Mouse (Mus musculus): ENCODE measurements around the gene Zfp367.

Gene Zfp367

DNA sequence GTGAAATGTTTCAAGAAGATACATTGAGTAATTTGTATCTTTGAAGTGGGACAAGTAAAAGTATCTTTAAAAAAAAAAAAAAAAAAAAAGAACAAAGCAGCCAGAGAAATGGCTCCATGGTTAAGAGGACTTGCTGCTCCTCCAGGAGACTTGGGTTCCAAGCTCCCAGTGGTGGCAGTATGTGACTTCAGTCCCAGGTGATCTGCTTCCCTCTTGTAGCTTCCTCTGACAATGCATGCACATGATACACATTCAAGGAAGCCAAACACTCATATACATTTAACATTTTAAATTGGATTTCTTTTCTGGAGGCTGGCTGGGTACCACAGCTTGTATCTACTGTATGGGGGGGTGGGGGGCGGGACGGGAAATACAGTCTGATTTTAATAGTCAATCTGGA lies 1.6 kb upstream of the Zfp367 start:
- no peak for DNase-seq (ENCODE audit: low read depth, low spot score)

GRCm38 (mm10) chr13:64153751-64154267 lies 807 bp upstream of the Zfp367 start:
- DNase-seq (ENCODE audit: low read depth, low spot score): no peak

DNA sequence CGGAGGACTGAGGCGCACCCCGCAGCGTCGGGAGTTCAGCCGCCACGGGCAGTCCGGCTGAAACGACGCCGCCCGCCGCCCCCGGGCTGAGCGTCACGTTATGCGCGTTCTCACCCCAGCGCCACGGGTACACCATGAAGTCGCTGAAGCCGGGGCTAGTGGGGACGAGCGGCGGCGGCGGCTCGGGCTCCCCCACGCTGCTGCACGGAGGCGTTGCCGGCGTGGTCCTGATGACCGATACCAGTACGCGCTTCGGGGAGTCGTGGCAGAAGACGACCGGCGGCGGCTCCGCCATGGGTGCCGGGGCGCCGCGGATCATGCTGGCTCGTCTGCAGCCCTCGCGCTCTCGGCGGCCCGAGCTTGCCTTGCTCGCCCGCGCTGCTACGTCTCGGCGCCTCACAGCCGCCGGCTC lies 325 bp downstream of the Zfp367 start:
- no peak for DNase-seq (ENCODE audit: low read depth, low spot score)

DNA sequence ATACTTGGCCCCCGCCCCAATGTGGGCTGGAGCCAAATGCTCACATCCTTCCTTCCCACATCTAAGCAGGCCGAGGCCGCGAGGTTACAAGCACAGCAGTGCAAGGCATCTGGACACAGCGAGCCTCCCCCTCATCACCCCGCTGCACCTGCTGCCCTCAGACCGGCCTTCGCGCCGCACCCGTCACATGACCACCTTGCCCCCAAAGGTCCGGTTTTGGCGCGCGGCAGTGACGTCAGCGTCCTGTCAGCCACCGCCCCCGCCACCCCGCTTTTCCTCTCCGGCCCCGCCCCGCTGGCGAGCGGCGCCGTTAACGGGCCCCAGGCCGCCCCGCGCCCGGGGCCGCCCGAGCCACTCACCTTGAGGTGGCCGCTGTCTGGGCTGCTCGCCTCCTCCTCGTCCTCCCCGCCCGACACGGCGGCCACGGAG lies 747 bp downstream of the Zfp367 start:
- peak; percentile 67 for DNase-seq (ENCODE audit: low read depth, low spot score)

DNA sequence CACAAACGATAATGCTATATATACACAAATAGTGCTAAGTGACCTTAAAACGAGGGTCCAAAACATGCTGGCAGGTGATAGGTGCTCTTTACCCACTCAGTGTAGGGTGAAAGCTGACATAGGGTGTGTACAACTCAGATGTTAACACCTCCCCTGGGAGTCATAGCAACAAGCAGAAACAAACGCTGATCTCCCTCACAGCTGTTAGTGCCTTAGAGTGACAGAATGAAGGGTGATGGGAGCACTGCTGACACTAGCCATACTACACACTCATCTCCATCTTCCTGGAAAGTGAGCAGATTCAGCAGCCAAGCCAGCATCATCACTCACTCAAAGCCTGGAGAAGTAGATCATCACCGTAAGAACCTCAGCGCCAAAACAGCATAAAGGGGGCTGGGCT lies 2.9 kb downstream of the Zfp367 start:
- DNase-seq (ENCODE audit: low read depth, low spot score): no peak

DNA sequence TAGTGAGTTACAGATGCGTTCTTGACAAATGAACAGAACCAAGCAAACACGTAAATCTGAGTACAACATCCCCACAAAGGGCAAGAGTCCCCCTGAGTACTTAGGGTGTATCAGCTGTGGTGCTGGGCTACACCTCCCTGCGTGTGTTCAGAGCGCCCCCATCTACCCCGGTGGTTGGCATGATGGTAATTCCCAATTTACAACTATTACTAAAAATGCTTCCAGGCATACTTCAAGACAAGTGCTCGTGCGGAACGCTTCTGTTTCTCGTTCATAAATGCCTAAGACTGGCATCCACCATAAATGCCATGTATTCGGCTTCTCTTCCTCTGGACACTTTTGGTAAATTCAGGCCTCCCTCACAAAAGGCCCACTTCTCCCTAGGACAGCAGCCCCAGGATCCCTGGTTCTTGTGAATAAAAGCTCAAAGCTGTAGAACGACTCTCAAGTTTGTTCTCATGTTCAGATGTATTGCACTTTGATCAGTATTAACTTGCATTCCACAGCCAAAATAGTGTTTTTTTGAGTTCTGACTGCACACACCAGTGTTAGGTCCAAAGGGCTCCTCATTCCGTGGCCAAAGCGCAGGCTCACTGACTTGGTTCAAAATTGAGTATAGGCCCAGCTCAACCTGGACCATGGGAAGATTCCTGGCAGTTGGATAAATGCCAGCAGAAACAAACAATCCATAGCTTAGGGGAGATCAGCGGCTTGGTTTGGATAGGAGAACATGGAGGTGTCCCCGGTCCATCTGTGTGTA lies 23.2 kb downstream of the Zfp367 start:
- DNase-seq (ENCODE audit: low read depth, low spot score): no peak

DNA sequence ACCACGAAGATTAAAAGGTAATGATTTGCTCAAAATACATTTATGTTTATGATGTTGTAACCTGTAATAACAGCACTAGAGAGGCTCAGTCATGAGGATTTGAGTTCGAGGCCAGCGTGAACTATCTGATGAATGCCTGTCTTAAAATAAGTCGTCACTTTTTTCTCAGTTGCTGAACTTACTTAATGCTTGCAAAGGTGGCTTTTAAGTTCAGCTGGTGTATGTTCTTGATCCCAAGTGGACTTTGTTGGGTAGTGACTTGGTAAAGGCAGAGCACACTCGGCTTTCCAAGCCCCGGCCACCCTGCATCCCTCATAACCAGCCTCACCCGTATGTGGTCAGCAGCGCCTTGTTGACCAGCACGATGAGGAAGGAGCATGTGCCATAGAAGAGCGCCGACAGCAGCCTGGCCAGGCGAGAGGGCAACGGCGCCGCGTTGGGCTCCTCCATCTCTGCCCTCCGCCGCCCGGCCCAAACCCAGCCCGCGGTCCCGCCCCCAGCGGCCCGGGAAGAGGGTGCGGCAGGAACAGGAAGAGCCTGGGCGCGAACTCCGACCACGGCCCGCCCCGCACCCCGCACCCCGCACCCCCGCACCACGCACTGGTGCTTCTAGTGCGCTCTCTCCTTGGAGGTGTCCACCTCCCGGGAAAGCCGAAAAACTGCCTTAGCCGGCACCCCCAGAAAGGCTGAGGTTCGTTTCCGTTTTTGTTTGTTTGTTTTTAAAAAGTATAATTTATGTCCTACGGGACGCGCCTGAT lies 24.0 kb downstream of the Zfp367 start, which contains the start of gene Slc35d2:
Gene Slc35d2 (minus strand): TSS at position 511 of the 758 bp plus-strand sequence.
- DNase-seq (ENCODE audit: low read depth, low spot score): no peak

DNA sequence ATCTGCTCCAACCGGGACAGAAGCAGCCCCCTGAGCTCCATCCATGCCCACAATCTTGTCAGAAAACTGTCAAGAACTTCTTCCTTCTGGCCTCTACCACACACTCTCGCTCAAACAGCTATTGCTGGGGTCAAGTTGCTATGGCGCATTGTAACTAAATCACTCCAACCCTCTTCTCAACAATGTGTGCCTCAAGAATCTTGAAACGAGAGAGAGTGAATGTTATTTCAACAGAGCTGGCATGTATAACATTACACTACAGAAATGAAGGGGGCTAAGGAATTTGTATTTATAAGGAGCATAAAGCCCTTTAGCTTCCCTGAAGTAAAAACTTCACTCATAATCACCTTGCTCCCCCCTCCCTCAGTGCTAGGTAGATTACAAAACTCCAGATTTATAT lies 26.7 kb downstream of the Zfp367 start:
- no peak for DNase-seq (ENCODE audit: low read depth, low spot score)

DNA sequence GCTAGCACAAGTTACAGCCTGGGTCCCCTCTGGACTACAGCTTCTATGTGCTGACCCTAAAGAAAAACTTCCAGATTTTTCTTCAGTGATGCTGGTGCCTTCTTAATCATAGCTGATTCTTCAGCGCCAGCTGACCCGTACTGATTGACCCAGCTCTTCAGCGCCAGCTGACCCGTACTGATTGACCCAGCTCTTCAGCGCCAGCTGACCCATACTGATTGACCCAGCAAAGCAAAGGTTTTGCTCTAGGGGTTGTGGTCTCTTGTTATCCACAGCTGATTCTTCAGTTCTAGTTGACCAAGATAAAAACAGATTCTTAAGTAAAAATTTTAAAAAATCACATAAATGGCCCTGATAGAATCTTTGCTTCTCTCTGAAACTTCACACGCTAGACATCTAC lies 28.1 kb downstream of the Zfp367 start:
- no peak for DNase-seq (ENCODE audit: low read depth, low spot score)

GRCm38 (mm10) chr13:64123491-64124188 lies 29.4 kb downstream of the Zfp367 start:
- DNase-seq (ENCODE audit: low read depth, low spot score): no peak

- DNase-seq (ENCODE audit: low read depth, low spot score): no peak
Observed at GRCm38 (mm10) chr13:64120760-64121159, 32.2 kb downstream of the Zfp367 start.

DNA sequence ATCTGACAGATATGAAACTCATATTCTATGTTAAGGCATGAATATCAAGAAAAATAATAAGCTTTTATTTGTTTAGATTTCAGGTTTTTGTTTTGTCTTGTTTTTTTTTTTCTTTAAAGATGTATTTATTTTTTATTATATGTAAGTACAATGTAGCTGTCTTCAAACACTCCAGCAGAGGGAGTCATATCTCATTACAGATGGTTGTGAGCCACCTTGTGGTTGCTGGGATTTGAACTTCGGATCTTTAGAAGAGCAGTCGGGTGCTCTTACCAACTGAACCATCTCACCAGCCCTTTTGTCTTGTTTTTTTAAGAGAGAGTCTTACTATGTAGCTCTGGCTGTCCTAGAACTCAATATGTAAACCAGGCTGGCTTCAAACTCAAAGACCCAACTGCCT lies 35.6 kb downstream of the Zfp367 start:
- DNase-seq (ENCODE audit: low read depth, low spot score): no peak

DNA sequence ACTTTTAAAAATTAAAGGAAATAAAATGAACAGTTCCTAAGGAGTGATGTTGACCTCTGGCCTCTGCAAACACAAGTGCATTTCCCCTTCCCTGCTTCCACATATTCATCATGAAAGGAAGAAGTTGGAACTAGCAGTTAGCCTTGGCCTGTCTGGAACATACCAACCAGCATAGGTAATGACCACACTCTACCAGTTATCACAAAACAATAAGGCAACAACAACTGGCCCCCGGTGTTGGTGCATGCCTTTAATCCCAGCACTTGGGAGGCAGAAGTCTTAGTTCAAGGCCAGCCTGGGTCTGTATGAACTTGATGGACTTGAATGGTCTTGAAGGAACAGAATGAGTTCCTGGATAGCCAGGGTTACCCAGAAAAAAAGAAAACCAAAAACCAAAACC lies 42.6 kb downstream of the Zfp367 start:
- DNase-seq (ENCODE audit: low read depth, low spot score): no peak

GRCm38 (mm10) chr13:64108381-64108850 lies 44.6 kb downstream of the Zfp367 start:
- no peak for DNase-seq (ENCODE audit: low read depth, low spot score)

DNA sequence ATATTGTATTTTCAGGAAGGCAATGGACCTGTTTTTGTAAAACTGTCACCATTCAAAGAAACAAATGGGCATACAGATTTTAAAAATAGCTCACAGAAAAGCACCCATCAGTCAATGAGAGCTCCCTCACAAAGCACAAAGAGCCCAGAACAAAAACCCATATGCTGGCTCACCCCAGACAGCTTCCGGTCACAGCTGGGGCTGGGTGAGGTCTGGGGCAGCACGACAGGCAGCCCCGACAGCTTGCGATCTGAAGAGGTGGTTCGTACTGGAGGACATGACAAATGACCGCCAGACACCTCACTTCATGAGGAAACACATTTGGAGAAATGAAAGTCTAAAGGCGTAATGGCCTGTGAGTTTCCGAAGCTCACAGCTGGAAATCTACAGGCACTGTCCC lies 45.5 kb downstream of the Zfp367 start:
- no peak for DNase-seq (ENCODE audit: low read depth, low spot score)

DNA sequence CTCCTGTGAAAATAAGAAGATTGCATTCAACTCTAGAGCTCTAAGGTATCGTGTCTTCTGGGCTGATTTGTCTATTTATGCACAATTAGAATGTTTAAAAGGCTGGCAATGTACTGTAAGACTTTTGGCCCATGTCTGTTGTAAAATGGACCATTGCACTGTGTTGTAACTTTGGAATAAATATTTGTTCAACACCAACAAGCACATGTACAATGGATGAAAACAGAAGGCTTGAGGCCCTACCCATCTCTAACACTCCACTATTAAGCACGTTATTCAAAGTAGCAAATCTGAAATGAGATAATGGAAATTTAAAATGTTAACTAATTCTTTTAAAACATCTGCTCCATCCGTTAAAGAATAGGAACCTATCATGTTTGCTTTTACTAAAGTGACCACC lies 45.9 kb downstream of the Zfp367 start:
- DNase-seq (ENCODE audit: low read depth, low spot score): no peak

GRCm38 (mm10) chr13:64105690-64106089 lies 47.3 kb downstream of the Zfp367 start:
- no peak for DNase-seq (ENCODE audit: low read depth, low spot score)

- no peak for DNase-seq (ENCODE audit: low read depth, low spot score)
Observed at GRCm38 (mm10) chr13:64100186-64100585, 52.8 kb downstream of the Zfp367 start.

DNA sequence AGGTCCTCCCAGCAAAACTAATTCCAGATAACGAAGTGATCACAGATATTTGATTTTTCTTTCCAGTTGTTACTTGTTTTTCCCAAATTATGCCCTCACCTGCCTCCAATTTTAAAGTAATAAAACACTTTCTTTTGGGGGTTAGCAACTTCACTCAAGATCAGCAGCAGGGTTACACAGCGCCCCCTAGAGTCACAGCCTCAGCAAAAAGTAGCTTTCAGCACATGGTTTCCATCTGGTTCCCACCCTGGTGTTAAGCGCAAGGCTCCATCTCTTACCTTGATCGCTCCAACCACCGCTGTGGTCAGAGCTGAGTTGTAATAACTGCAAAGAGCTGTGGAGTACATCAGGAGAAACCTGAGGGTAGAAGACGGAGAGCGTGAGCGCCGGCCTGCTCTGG lies 54.0 kb downstream of the Zfp367 start:
- DNase-seq (ENCODE audit: low read depth, low spot score): no peak

DNA sequence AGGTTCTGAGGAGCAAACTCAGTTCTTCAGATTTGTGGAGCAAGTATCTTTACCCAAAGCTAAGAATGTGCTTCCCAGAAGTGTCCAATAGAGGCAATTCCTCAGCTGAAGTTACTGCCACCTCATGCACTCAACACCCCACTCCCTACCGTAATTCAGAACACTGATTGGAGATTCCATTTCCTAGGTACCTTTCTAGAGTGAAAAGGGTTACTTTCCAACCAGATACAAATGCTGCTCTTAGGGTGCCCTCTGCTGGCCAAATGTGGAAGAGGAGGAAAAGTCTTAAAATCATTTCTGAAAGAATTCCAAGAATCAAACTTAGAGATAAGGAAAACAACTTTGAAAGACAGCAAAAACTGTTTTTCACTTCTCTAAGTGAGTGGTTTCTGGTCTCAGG lies 59.7 kb downstream of the Zfp367 start:
- peak; percentile 52 for DNase-seq (ENCODE audit: low read depth, low spot score)

DNA sequence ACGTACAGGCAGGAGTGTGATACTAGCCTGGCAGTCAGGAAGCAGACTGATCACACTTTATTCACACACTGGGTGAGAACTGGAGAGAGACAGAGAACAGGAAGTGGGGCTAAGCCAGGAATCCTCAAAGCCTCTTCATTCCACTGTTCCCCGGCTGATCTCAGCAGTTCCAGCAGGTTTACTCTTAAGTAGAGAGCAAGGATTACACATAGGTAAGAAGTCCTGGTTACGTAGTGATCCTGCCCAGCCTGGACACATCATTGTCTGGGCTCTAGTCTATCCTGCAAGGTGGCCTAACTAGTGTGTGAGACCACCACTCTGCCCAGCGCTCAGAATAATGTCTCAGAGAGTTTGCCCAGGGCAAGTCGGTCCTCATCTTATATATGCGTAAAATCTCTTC lies 60.2 kb downstream of the Zfp367 start:
- DNase-seq (ENCODE audit: low read depth, low spot score): no peak

DNA sequence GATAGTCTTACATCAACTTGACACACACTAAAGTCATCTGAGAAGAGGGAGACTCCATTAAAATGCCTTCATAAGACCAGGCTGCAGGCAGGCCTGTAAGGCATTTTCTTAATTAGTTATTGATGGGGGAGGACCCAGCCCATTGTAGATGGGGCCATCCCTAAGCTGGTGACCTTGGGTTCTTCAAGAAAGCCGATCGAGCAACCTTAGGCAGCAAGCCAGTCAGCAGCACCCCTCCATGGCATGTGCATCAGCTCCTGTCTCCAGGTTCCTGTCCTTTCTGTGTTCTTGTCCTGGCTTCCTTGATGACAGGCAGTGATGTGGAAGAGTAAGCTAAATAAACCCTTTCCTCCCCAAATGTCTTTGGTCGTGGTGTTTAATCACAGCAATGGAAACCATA lies 60.9 kb downstream of the Zfp367 start:
- no peak for DNase-seq (ENCODE audit: low read depth, low spot score)
